8 mouse cellular contexts compared by ENCODE assay signal in the genomic region with DNA sequence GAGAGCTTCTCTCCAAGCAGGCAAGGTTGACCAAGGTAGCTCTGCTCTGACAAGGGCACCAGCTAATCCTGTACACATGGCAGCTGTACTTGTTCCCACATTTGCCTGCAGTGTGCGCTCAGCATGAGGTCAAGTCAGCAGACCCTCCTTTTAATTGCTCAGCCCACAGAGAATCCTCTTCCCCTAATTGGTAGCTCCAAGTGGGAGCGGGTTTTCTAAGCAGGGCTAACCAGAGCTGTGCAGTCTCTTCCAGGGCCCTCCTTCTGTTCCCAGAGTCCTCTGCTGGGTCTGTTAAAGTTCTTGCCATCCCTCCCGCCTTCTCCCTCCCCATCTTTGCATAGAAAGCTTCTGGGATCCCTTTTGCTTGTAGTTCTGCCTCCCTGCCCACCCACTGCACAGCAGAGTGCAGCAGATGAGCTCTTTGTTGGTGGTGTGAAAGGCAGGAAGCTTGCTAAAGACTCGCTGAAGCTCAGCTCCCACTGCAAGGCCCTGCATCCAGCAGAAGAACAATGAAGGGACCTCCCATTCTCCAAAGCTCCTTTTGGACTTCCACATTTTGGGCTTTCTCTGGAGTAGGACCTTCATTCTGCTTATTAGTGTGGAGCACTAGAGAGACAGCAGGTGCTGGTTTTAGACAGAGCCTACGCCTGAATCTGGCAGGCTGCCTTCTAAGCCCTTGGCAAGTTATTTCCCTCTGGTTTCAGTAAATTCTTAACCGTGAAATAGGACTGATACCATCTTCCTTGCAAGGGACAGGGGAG.
DNase-seq lines count a peak whose midpoint lies in the region; ATAC-seq and TF ChIP-seq lines count a peak whose summit lies in the region.

No protein-coding gene starts in this region.

- H3K9me3 ChIP-seq in embryonic facial prominence, embryonic 13.5 days = no peaks in the 10 kb centered on the region
- H3K9me3 ChIP-seq in midbrain, postnatal 0 days (ENCODE audit: low read length) = no peaks in the 10 kb centered on the region

- DNase-seq in thymus, postnatal 25 days = peak; percentile 12
- DNase-seq in thymus, postnatal 36 days = no peak
- peak; percentile 68 to 73 for DNase-seq in layer of hippocampus, adult 8-10 months (ENCODE audit: low spot score in 2 of 2)
- DNase-seq in midbrain, postnatal 0 days (ENCODE audit: low spot score) = peak; percentile 62
- DNase-seq in ovary, postnatal 10 days (ENCODE audit: low spot score) = no peak
- DNase-seq in adrenal gland, postnatal 36 days = no peak
- no peak for DNase-seq in gastrocnemius, postnatal 14 days

- H3K4me2 ChIP-seq in embryonic facial prominence, embryonic 13.5 days = no peak overlapping the region
- no peak overlapping the region for H3K4me2 ChIP-seq in midbrain, postnatal 0 days (ENCODE audit: low read depth, low read length, poor library complexity, severe bottlenecking)

- no peak for ATAC-seq in embryonic facial prominence, embryonic 13.5 days (ENCODE audit: insufficient number of reproducible peaks, insufficient read depth, low FRiP score, low TSS enrichment, low read depth)
- no peak for ATAC-seq in midbrain, postnatal 0 days (ENCODE audit: low FRiP score)

- H3K4me3 ChIP-seq in embryonic facial prominence, embryonic 13.5 days = no peak overlapping the region
- H3K4me3 ChIP-seq in midbrain, postnatal 0 days (ENCODE audit: low read depth, low read length) = no peak overlapping the region

- H3K27me3 ChIP-seq in embryonic facial prominence, embryonic 13.5 days = no peaks in the 10 kb centered on the region
- H3K27me3 ChIP-seq in midbrain, postnatal 0 days (ENCODE audit: insufficient read depth, low read length) = no peaks in the 10 kb centered on the region

- peak overlapping the region; percentile 52 for H3K27ac ChIP-seq in embryonic facial prominence, embryonic 13.5 days
- 0 out of 2 replicates have a peak overlapping the region, but pooled peaks have one; percentile 19 for H3K27ac ChIP-seq in midbrain, postnatal 0 days (ENCODE audit: low read depth, low read length)

- 25% methylated on average over 6 of the region's 6 CpGs for WGBS in embryonic facial prominence, embryonic 13.5 days
- WGBS in midbrain, postnatal 0 days = 15% methylated on average over 6 of the region's 6 CpGs

- intact Hi-C loops in gastrocnemius, postnatal 14 days (cut with DNase I; ENCODE audit: low total_unique reads) = no loop called here

- H3K36me3 ChIP-seq in embryonic facial prominence, embryonic 13.5 days = no peaks in the 10 kb centered on the region
- no peaks in the 10 kb centered on the region for H3K36me3 ChIP-seq in midbrain, postnatal 0 days (ENCODE audit: insufficient read depth, low read length)

- H3K4me1 ChIP-seq in embryonic facial prominence, embryonic 13.5 days = peaks cover 27% of the 10 kb centered on the region
- H3K4me1 ChIP-seq in midbrain, postnatal 0 days (ENCODE audit: insufficient read depth, low read length) = peaks cover 15% of the 10 kb centered on the region

- 0 out of 2 replicates have a peak, but pooled peaks have one; percentile 2 for TF ChIP-seq CTCF in midbrain, postnatal 0 days (IDR thresholded peaks at IDR 0.05)

- H3K9ac ChIP-seq in embryonic facial prominence, embryonic 13.5 days = no peak overlapping the region
- H3K9ac ChIP-seq in midbrain, postnatal 0 days (replicated peaks; ENCODE audit: low read length, poor library complexity, severe bottlenecking) = no peak overlapping the region

Comparison
In these comparisons a context has a peak if more than half of its experiments do, and no peak if none do; other contexts are left out.
1. DNase-seq: peak in thymus, postnatal 25 days (single experiment), layer of hippocampus, adult 8-10 months (2 of 2) and midbrain, postnatal 0 days (single experiment); none in thymus, postnatal 36 days (0 of 2), ovary, postnatal 10 days (single experiment), adrenal gland, postnatal 36 days (0 of 2) and gastrocnemius, postnatal 14 days (single experiment).